In genomic region chr15:81554558-81555297, GRCm38 (mm10) we compare ENCODE assay signal across 10 mouse cellular contexts. TPM values are rescaled to one million over a fixed set of nuclear protein-coding genes. Genes with fewer than 3 reads are reported as not detected.
DNase-seq lines count a peak whose midpoint lies in the region; ATAC-seq and TF ChIP-seq lines count a peak whose summit lies in the region.
"Had no signal": no experiment of that assay in that cellular context is flagged by ENCODE, and none has a peak within 500 bp of the region (broad histone marks: within the 10 kb centered on the region; RNA-seq: fewer than 3 reads in every experiment).

No protein-coding gene starts in this region.

- TF ChIP-seq POLR2A in testis, adult 2 months (IDR thresholded peaks at IDR 0.05; ENCODE audit: control insufficient read depth, low read depth, low read length) = no peak

- DNase-seq in lung, postnatal 14 days = no peak
- no peak for DNase-seq in thymus, postnatal 25 days
- no peak for DNase-seq in left cerebral cortex, postnatal 25 days (ENCODE audit: low spot score in 2 of 2)
- no peak for DNase-seq in urinary bladder, postnatal 4 days (ENCODE audit: low spot score in 2 of 2)

- H3K36me3 ChIP-seq in lung, embryonic 15.5 days = no peaks in the 10 kb centered on the region
- no peaks in the 10 kb centered on the region for H3K36me3 ChIP-seq in kidney, embryonic 16.5 days (ENCODE audit: insufficient read depth, low read length)
- no peaks in the 10 kb centered on the region for H3K36me3 ChIP-seq in testis, adult 2 months (ENCODE audit: control insufficient read depth, insufficient read depth, low read length)
- H3K36me3 ChIP-seq: midbrain, embryonic 12.5 days had no signal

- H3K4me2 ChIP-seq in lung, embryonic 15.5 days = peak overlapping the region; percentile 4; the same call in 1 of the 2 replicates
- peak overlapping the region; percentile 16; the same call in 1 of the 2 replicates for H3K4me2 ChIP-seq in kidney, embryonic 16.5 days (replicated peaks; ENCODE audit: low read depth, low read length)
- H3K4me2 ChIP-seq: midbrain, embryonic 12.5 days had no signal

- no peak overlapping the region for H3K9ac ChIP-seq in lung, embryonic 15.5 days
- no peak overlapping the region for H3K9ac ChIP-seq in kidney, embryonic 16.5 days (replicated peaks; ENCODE audit: low read length)
- H3K9ac ChIP-seq: midbrain, embryonic 12.5 days had no signal

- WGBS in lung, embryonic 15.5 days = 33% methylated on average over 18 of the region's 18 CpGs
- 21% methylated on average over 18 of the region's 18 CpGs for WGBS in kidney, embryonic 16.5 days

- no peak overlapping the region for H3K4me3 ChIP-seq in lung, embryonic 15.5 days
- H3K4me3 ChIP-seq in kidney, embryonic 16.5 days (ENCODE audit: low read length) = no peak overlapping the region
- H3K4me3 ChIP-seq in testis, adult 2 months (ENCODE audit: control insufficient read depth, low read depth, low read length) = peak overlapping the region; percentile 16
- H3K4me3 ChIP-seq: midbrain, embryonic 12.5 days had no signal

- TF ChIP-seq CTCF in testis, adult 2 months (IDR thresholded peaks at IDR 0.05; ENCODE audit: control insufficient read depth, insufficient read depth, insufficient replicate concordance, low read depth, low read length) = no peak

- H3K27me3 ChIP-seq in lung, embryonic 15.5 days = no peaks in the 10 kb centered on the region
- H3K27me3 ChIP-seq in kidney, embryonic 16.5 days (ENCODE audit: insufficient read depth, low read length) = no peaks in the 10 kb centered on the region
- H3K27me3 ChIP-seq in testis, adult 2 months (ENCODE audit: control insufficient read depth, insufficient read depth, low read length) = no peaks in the 10 kb centered on the region
- H3K27me3 ChIP-seq: midbrain, embryonic 12.5 days; Patski had no signal

- ATAC-seq in lung, embryonic 15.5 days (ENCODE audit: borderline replicate concordance, extremely low read depth, low FRiP score, low TSS enrichment) = no peak
- ATAC-seq in erythroblast, adult 5-6 weeks (replicated peaks; ENCODE audit: low FRiP score, poor library complexity, severe bottlenecking) = 0 out of 2 replicates have a peak, but pooled peaks have one; percentile 36
- ATAC-seq in kidney, embryonic 16.5 days (ENCODE audit: low FRiP score, low TSS enrichment) = peak; percentile 75
- ATAC-seq: Patski had no signal

- intact Hi-C loops in left cerebral cortex, postnatal 25 days (cut with DNase I) = no loop called here

- no peak overlapping the region for H3K27ac ChIP-seq in lung, embryonic 15.5 days
- H3K27ac ChIP-seq in kidney, embryonic 16.5 days (ENCODE audit: low read length) = no peak overlapping the region
- no peak overlapping the region for H3K27ac ChIP-seq in testis, adult 2 months (ENCODE audit: control insufficient read depth, insufficient read depth, low read depth, low read length)
- H3K27ac ChIP-seq: midbrain, embryonic 12.5 days had no signal

- no peaks in the 10 kb centered on the region for H3K4me1 ChIP-seq in lung, embryonic 15.5 days
- peaks cover 3% of the 10 kb centered on the region; the same call in 1 of the 2 replicates for H3K4me1 ChIP-seq in kidney, embryonic 16.5 days (ENCODE audit: insufficient read depth, low read length)
- no peaks in the 10 kb centered on the region; the same call in 1 of the 2 replicates for H3K4me1 ChIP-seq in testis, adult 2 months (ENCODE audit: control insufficient read depth, insufficient read depth, low read length)
- H3K4me1 ChIP-seq: midbrain, embryonic 12.5 days had no signal

- H3K9me3 ChIP-seq in lung, embryonic 15.5 days = no peaks in the 10 kb centered on the region
- H3K9me3 ChIP-seq in kidney, embryonic 16.5 days (ENCODE audit: low read length) = no peaks in the 10 kb centered on the region
- H3K9me3 ChIP-seq: midbrain, embryonic 12.5 days had no signal

RNA-seq across cellular contexts. Expression of gene Ep300, which starts 30.4 kb away (rescaled TPM):
- polyA plus RNA-seq in lung, embryonic 15.5 days (2015; fragmentation: Nextera tagmentation; extraction: Ambion mirVana) = 12.0 and 13.6 TPM in 2 replicates
- total RNA-seq in erythroblast, adult 5-6 weeks (2015; ENCODE audit: low replicate concordance) = 177 and 234 TPM in 2 replicates
- 187 and 219 TPM in 2 replicates for total RNA-seq in erythroblast, adult 5-6 weeks (2017; ENCODE audit: low replicate concordance)
- 15.2 and 20.9 TPM in 2 replicates for polyA plus RNA-seq in kidney, embryonic 16.5 days (2015; fragmentation: Nextera tagmentation; extraction: Ambion mirVana)
- 22.0 and 25.7 TPM in 2 replicates for polyA plus RNA-seq in testis, adult 2 months (2012; rRNA removed)
- total RNA-seq in left cerebral cortex, postnatal 25 days (2021) = 10 to 100 TPM; 64.1 to 66.4 TPM
